Mouse (Mus musculus): ENCODE data around the gene Fv1.

Fv1 gene

DNA sequence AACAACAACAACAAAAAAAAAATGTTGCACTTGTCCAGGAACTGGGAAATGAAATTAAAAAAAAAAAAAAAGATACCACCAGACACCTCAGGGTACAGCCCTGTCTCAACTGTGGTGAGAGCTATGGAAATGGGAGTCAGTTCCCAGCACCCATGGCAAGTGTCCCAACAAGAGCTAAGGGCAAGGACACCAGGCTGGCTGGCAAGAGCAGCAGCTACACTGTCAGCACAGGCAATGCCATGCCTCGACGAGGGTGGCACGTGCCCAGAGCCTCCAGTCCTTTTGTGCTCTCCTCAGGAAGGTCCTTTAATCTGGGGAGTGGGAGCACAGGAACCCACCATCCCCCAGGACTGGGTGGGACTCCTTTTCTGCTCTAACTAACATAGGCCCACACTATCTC is 15.4 kb downstream of the Fv1 start:
- DNase-seq (ENCODE audit: low spot score in 2 of 2) = no peak

DNA sequence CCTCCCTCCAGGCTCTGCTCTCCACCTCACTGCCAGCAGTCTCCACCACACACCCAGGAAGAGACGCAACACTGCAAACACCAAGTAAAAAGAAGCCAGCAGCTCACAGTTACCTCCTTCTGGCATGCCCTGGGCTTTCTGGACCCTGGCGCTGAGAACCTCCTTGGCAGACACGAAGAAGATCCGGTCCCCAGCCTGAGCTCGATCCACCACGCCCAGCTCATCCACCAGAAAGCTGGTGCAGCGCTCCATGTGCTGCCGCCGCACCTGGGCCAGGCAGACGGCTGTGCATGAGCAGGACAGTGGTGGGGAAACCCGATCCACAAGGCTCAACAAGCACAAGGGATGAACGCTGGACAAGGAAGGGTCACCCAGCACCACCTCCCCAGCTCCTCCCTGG is 17.4 kb downstream of the Fv1 start:
- no peak for DNase-seq (ENCODE audit: low spot score in 2 of 2)

DNA sequence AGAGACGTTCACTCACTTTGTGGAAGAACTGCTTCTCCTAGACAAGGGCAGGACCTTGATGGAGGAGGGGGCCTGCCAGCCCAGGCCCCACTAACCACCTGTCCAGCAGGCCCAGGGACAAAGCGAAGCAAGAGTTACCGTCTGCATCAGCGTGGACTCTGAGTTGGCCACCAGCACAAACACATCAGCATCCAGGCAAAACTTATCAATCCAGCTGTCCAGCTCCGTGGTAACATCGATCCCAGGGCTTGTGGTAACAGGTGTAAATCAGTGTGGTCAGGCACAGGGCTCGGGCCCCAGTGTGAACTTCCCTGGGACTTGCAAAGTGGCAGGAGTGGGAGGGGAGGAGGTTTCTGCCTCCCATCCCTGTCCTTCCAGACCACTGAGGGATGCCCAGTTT is 18.5 kb downstream of the Fv1 start:
- DNase-seq (ENCODE audit: low spot score in 2 of 2) = no peak

DNA sequence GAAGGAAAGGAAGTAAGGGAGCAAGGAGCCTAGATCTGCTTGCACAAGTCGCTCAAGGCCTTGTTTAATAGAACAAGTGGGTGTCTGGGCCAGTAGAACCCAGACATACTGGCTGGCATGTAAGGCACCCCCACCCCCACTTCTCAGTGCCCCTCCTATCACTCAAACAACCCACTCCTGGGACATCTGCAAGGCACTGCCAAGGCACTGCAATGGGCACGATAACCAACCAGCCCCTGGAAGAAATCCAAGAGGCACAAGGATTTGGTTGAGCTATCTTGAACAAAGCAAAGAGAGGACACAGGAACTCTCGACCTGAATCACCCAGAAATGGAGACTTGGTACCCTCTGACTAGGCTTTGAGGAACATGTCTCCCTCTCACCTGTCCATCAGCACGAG is 19.5 kb downstream of the Fv1 start:
- DNase-seq (ENCODE audit: low spot score in 2 of 2) = no peak

DNA sequence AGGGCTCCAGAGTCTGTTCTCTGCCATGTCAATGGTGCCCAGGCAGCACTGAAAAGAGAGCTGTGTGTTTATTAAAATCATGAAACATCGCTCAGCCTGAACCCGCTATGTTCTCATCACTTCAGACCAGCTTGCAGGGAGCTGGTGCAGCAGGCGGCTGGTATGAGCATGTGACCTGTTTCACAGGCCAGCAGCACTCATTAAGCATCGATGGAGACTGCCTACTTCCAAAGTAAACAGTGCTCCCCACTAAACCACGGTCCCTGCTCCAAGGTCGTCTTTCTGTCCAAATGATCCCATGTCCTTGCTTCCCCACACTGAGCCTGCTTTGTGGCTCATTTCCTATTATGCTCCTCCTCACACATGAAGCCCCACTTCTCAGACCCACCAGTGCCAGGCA is 21.6 kb downstream of the Fv1 start:
- no peak for DNase-seq (ENCODE audit: low spot score in 2 of 2)

DNA sequence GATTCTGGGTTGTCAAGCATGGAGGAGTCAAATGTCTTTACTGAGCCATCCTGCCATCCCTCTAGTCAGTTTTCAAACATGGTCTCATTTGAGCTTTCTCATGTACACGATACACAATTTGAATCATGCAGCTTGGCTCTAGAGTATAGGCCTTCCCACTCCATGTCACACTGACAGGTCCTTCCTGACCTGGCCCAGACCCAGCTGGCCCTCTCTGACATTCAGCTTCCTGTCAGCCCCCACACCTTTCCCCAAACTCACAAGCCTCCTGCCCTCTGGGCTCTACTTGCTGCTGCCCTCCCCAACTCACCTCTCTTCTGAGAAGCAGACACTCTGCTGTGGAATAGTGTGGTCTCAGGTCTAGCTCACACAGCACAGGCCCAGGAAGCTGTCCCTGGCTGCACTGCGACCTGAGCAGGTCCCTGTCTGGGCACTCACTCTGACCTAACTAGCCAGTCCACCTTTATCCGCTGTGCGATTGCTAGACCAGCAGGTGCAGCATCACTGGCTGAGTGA is 27.1 kb downstream of the Fv1 start:
- DNase-seq (ENCODE audit: low spot score in 2 of 2) = no peak

GRCm38 (mm10) chr4:147896411-147896810 is 27.6 kb downstream of the Fv1 start:
- DNase-seq (ENCODE audit: low spot score in 2 of 2) = no peak

- no peak for DNase-seq (ENCODE audit: low spot score in 2 of 2)
These were observed 28.6 kb downstream of the Fv1 start for GRCm38 (mm10) chr4:147897348-147897747.

DNA sequence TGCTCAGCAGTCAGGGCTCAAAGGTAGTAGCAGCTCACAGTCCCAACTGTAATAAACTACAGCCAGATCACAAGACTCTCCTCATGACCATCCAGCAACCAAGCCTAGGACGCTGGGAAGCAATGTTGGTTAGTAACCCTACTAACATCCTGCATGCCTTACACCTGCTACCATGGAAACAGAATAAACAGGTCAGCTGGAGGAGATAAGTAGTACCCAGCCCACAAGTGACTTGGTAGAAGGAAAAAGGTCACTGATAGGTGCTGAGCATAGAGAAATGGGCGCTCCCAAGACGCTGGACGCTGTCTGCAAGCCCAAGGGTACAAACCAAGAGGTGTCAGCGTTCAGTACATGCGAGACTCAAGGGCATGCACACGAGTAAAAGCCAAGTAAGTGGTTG is 31.7 kb downstream of the Fv1 start:
- DNase-seq (ENCODE audit: low spot score in 2 of 2) = no peak

DNA sequence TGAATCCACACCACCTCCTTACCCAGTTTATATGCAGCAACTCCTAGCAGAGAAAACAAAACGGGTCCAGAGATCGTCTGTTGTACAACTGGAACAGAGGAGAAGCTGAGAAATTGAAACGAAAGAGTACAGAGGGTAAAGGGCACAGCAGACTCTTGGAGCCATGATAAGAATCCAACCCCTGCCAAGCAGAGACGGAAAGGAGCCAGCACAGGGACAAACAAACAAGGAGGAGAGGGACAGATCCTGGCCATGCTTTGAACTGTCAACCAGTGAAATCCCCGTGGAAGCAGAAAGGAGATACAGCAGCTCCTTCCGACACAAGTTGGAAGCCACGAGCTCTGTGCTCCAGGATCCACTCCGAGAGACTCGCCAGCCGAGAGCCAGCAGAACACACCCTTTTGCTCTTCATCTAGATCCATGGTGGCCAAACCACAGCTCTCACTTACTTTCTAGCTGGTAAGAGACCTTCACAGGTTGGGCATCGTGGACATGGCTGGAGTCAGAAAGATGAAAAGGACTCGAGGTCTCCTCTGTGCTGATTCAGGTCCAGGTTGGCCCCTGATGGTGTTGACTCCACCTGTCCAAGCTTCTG is 34.2 kb downstream of the Fv1 start:
- no peak for DNase-seq (ENCODE audit: low spot score in 2 of 2)

DNA sequence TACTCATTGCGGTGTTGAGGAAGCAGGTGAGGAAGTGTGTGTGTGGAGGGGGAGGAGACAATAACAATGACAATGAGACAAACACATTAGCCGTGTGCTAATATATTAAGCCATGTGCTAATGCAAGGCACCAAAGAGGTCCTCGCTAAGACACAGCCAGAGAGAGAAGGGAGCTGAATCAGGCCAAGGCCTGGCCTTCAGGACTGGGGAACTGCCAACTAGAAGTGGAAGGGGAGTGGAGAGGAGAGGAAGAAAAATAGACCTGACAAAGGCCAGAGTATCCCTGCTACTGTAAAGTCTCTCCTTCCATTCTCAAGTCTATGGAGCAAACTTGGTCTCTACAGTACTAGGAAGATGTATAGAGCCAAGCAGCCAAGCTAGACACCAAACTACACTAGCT is 34.8 kb downstream of the Fv1 start:
- no peak for DNase-seq (ENCODE audit: low spot score in 2 of 2)

GRCm38 (mm10) chr4:147904313-147905089 is 35.7 kb downstream of the Fv1 start, which contains the start of gene Mfn2:
Mfn2 (minus strand) TSS chr4:147904704.
- peak; percentile 67 to 86 for DNase-seq (ENCODE audit: low spot score in 2 of 2)

- peak in 1 of 2 experiments; percentile 14 for DNase-seq (ENCODE audit: low spot score in 2 of 2)
These were observed 36.4 kb downstream of the Fv1 start for GRCm38 (mm10) chr4:147905090-147905659.

- no peak for DNase-seq (ENCODE audit: low spot score in 2 of 2)
These were observed 37.5 kb downstream of the Fv1 start for GRCm38 (mm10) chr4:147906230-147906629.

DNA sequence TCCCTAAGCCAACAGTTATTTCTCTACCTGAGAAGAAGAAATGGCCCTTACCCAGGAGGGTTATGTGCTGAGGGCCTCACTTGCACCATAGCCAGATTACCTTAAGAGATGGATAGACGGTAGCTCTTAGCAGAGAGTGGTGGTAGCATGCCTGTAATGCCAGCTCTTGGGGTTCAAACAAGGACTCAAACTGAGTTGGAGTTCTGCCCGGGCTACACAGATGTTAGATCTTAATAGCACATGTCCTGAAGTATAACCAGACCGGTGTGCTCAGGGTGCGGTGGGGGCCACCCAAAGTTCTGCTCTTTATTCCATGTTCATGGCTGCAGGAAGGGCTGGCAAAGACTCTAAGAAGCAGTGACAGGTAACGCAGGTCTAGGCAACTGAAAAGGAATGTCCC is 40.7 kb downstream of the Fv1 start:
- DNase-seq (ENCODE audit: low spot score in 2 of 2) = no peak

DNA sequence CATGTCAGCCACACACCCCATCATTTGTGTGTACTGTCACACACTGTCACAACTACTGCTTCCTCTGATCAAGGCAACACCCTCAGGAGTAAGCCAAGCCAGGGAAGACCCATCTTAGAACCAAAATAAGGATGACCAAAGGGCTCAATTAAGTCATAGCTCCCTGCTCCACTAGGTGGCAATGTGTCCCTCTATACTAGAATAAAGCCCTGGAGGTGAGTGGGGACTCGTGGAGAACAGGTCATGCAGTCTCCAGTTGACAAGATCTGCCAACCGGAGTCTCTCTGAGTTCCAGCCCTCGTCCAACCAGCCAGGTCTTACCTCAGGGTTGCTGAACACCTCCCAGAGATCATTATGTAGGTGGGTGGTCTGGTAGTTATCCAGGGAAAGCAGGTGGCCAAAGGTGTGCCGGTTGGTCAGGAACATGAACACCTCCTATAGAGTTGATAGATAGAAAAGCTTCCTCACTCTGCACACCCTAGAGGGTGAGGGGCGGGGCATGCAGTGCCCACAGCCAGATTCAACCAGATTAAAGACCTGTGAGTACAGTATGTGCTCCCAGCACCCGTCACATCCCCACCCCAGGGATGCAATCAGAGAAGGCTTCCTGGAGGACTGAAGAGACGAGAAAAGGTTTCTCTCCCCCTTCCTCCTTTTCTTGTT is 49.8 kb downstream of the Fv1 start:
- peak in 1 of 2 experiments; percentile 45 for DNase-seq (ENCODE audit: low spot score in 2 of 2)
